Mouse (Mus musculus) testis, adult 2 months (tissue): ENCODE data around the gene Grid1.

Experiments used
- CTCF ChIP-seq: fragments of 200-500 bp; IDR thresholded peaks from 2 replicates; pipeline ENCODE4 v1.5.1; 2012; ENCODE audit warnings: low read depth, mild to moderate bottlenecking, inconsistent platforms, low read length, moderate library complexity; ENCODE audit not compliant: control insufficient read depth, insufficient read depth, insufficient replicate concordance
- POLR2A ChIP-seq: fragments of 200-500 bp; IDR thresholded peaks from 2 replicates; pipeline ENCODE4 v1.6.1; 2012; ENCODE audit warnings: low read depth, mild to moderate bottlenecking, inconsistent platforms, low read length, moderate library complexity; ENCODE audit not compliant: control insufficient read depth

- TF ChIP-seq CTCF = no peak
- no peak for TF ChIP-seq POLR2A
These were observed 133.7 kb downstream of the Grid1 start for GRCm38 (mm10) chr14:34953566-34953965.
